Mouse (Mus musculus) liver, embryonic 14.5 days (tissue): Measurements from ENCODE around the gene Gtf2b.

Experiments used
- CTCF ChIP-seq: IDR thresholded peaks from 2 replicates; pipeline ENCODE4 v1.5.1; 2016; ENCODE audit warnings: antibody characterized with exemption, low read depth, control low read depth
- EP300 ChIP-seq: IDR thresholded peaks from 2 replicates; pipeline ENCODE4 v1.6.1; 2016; ENCODE audit warnings: antibody characterized with exemption, low read depth

- TF ChIP-seq EP300: no peak
- TF ChIP-seq CTCF: no peak
These were observed 19.8 kb upstream of the Gtf2b start for GRCm38 (mm10) chr3:142745076-142745475.
